Mouse (Mus musculus) ES-E14 (cell line): ENCODE data around the gene Ubn2.

ENCODE experiments used
- CHD2 ChIP-seq: IDR thresholded peaks from 2 replicates; pipeline ENCODE4 v1.6.1; 2014; ENCODE audit warnings: mild to moderate bottlenecking, low read depth, low read length, inconsistent platforms
- HCFC1 ChIP-seq: IDR thresholded peaks from 2 replicates; pipeline ENCODE4 v1.6.1; 2012; ENCODE audit warnings: low read length, inconsistent platforms, borderline replicate concordance; ENCODE audit not compliant: insufficient read depth
- MAFK ChIP-seq: IDR thresholded peaks from 2 replicates; pipeline ENCODE4 v1.6.1; 2014; ENCODE audit warnings: mild to moderate bottlenecking, low read depth, low read length, inconsistent platforms; ENCODE audit not compliant: insufficient read depth
- ZC3H11A ChIP-seq: IDR thresholded peaks from 2 replicates; pipeline ENCODE4 v1.6.1; 2012; ENCODE audit warnings: low read depth, mild to moderate bottlenecking, inconsistent platforms, low read length, borderline replicate concordance
- ZNF384 ChIP-seq: IDR thresholded peaks from 2 replicates; pipeline ENCODE4 v1.6.1; 2012; ENCODE audit warnings: low read depth, low read length, inconsistent platforms

GRCm38 (mm10) chr6:38453049-38453448 is 19.3 kb downstream of the Ubn2 start:
- no peak for TF ChIP-seq CHD2
- TF ChIP-seq ZC3H11A, result no peak
- TF ChIP-seq HCFC1, result no peak
- TF ChIP-seq MAFK, result no peak
- TF ChIP-seq ZNF384, result no peak
